Mouse (Mus musculus): ENCODE measurements around the gene Txnrd3. TPM values are rescaled to one million over a fixed set of nuclear protein-coding genes. Genes with fewer than 3 reads are reported as not detected.

Txnrd3 gene
- total RNA-seq, 1 experiment: 4.9 TPM

DNA sequence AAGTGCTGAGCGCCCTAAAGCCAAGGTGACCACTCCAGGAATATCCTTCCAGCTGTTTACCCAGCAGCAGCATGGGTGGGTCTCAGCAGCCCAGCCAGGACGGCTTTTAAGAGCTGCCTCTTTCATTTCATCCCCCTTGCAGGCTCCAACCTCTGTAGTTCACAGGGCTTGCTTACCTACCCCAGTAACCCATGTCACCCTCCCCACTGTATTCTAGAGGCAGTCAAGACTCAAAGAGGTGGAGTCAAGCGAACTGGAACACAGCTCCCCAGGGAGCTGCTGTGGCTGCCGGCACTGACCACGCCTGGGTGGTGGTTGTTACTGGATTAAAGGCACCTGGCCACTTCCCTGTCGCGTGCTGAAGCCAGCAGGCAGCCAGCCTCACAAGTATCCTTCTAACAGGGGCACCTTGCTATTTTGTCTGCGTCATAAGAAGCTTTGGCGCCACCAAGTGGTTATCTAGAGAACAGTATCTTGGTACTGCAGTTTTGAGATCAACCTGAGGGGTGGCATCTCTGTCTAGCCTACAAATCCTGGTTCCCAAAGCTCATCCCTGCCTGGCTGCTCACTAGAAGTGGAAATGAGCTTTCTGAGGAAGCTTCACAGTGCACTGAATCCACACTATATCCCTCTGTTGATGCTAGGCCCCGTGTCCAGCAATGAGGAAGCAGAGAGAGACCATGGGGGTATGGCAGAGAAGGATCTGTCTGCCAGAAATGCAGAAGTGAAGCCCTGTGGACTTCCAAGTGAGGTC lies 11.8 kb upstream of the Txnrd3 start:
- TF ChIP-seq CHD2 (IDR thresholded peaks at IDR 0.05; ENCODE audit: low read depth, low read length) (no peak), ZC3H11A (IDR thresholded peaks at IDR 0.05; ENCODE audit: borderline replicate concordance, low read depth, low read length) (peak; percentile 82), HCFC1 (IDR thresholded peaks at IDR 0.05; ENCODE audit: borderline replicate concordance, insufficient read depth, low read length) (no peak), ZNF384 (IDR thresholded peaks at IDR 0.05; ENCODE audit: low read depth, low read length) (no peak), MAFK (IDR thresholded peaks at IDR 0.05; ENCODE audit: insufficient read depth, low read depth, low read length) (peak; percentile 50; the same call in 1 of the 2 replicates)
- no peaks in the 10 kb centered on the region for H3K4me1 ChIP-seq (ENCODE audit: control insufficient read depth in 2 of 2, insufficient read depth in 2 of 2, low read length in 2 of 2, poor library complexity in 1 of 2)
- no peaks in the 10 kb centered on the region for H3K36me3 ChIP-seq (ENCODE audit: control insufficient read depth, insufficient read depth, low read length, poor library complexity, severe bottlenecking)
- no peak overlapping the region for H3K4me3 ChIP-seq (ENCODE audit: insufficient read depth in 1 of 2, low read depth in 1 of 2, low read length in 2 of 2, poor library complexity in 1 of 2, severe bottlenecking in 1 of 2)
- no peak overlapping the region for H3K9ac ChIP-seq (ENCODE audit: insufficient read depth, low read depth, low read length, poor library complexity, severe bottlenecking)
- in situ Hi-C loops (cut with MboI; ENCODE audit: low sequenced_read_pairs in 2 of 2, unreplicated experiment in 2 of 2): no loop called here
- H3K9me3 ChIP-seq (ENCODE audit: control insufficient read depth, insufficient read depth, low read depth, low read length): no peaks in the 10 kb centered on the region
- H3K27ac ChIP-seq (ENCODE audit: insufficient read depth, low read depth, low read length, poor library complexity, severe bottlenecking): no peak overlapping the region
- peak; percentile 78 for DNase-seq (ENCODE audit: low read depth, low spot score)

DNA sequence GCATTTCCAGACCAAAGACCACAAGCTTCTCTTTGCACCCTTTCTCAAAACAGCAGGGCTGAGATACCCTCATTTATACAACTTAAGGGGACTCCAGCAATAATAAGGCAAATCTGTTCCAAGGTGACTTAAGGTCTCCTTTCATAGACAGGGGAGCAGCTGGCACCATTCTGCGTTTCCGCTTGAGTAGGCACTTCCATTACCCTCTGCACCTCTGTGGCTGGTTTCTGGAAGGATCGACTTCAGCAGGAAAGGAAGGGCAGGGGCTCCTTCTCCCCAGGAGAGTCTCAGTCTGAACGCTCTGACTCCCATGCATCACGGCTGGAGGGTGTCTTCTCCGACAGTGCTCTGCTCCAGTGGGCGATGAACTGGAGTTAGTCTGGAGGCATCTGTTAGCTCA lies 10.7 kb upstream of the Txnrd3 start:
- no peaks in the 10 kb centered on the region for H3K4me1 ChIP-seq (ENCODE audit: control insufficient read depth in 2 of 2, insufficient read depth in 2 of 2, low read length in 2 of 2, poor library complexity in 1 of 2)
- in situ Hi-C loops (cut with MboI; ENCODE audit: low sequenced_read_pairs in 2 of 2, unreplicated experiment in 2 of 2): no loop called here
- H3K27ac ChIP-seq (ENCODE audit: insufficient read depth, low read depth, low read length, poor library complexity, severe bottlenecking): no peak overlapping the region
- H3K9me3 ChIP-seq (ENCODE audit: control insufficient read depth, insufficient read depth, low read depth, low read length): no peaks in the 10 kb centered on the region
- TF ChIP-seq ZC3H11A (IDR thresholded peaks at IDR 0.05; ENCODE audit: borderline replicate concordance, low read depth, low read length) (no peak), ZNF384 (IDR thresholded peaks at IDR 0.05; ENCODE audit: low read depth, low read length) (no peak), HCFC1 (IDR thresholded peaks at IDR 0.05; ENCODE audit: borderline replicate concordance, insufficient read depth, low read length) (no peak), CHD2 (IDR thresholded peaks at IDR 0.05; ENCODE audit: low read depth, low read length) (no peak), MAFK (IDR thresholded peaks at IDR 0.05; ENCODE audit: insufficient read depth, low read depth, low read length) (no peak)
- no peak for DNase-seq (ENCODE audit: low read depth, low spot score)
- H3K4me3 ChIP-seq (ENCODE audit: insufficient read depth in 1 of 2, low read depth in 1 of 2, low read length in 2 of 2, poor library complexity in 1 of 2, severe bottlenecking in 1 of 2): no peak overlapping the region
- no peak overlapping the region for H3K9ac ChIP-seq (ENCODE audit: insufficient read depth, low read depth, low read length, poor library complexity, severe bottlenecking)
- no peaks in the 10 kb centered on the region for H3K36me3 ChIP-seq (ENCODE audit: control insufficient read depth, insufficient read depth, low read length, poor library complexity, severe bottlenecking)

DNA sequence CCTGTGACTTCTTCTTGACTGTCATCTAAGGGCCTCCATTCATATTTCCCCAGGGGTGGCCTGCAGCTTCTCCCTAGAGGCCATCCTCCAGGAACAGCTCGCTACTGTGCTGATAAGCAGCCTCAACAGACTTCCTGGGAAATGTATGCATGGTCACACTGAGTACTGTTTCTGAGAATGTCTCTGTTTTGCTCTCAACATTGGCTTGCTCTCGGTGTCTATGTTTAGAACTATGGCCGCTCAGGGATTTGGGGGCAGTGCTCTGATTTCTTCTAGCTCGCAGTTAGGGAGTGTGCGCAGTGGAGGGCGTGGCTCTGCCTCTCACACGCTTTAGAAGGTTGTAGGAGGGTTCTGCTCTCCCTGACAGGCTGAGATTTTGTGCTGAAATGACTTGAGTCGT lies 9.4 kb upstream of the Txnrd3 start:
- no peak overlapping the region for H3K9ac ChIP-seq (ENCODE audit: insufficient read depth, low read depth, low read length, poor library complexity, severe bottlenecking)

DNA sequence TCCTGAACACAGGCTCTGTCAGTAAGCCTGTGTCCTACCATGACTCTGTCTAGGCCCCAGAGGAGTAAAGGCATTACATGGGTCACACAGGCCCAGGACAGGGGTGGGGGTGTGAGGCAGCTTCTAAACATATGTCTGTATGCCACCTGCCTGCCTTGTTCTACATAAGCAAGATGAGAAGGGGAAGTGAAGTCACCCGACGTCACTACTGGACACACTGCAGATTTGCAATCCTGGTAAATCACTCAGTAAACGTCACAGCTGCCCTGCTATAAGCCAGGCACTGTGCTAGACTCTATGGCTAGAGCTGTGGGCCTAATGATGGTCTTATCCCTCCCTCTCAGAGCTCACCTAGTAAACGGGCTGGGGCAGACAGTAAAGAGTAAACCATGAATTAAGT lies 5.8 kb upstream of the Txnrd3 start:
- no peak overlapping the region for H3K27ac ChIP-seq (ENCODE audit: insufficient read depth, low read depth, low read length, poor library complexity, severe bottlenecking)
- no peak overlapping the region for H3K9ac ChIP-seq (ENCODE audit: insufficient read depth, low read depth, low read length, poor library complexity, severe bottlenecking)
- no peaks in the 10 kb centered on the region for H3K4me1 ChIP-seq (ENCODE audit: control insufficient read depth in 2 of 2, insufficient read depth in 2 of 2, low read length in 2 of 2, poor library complexity in 1 of 2)
- H3K36me3 ChIP-seq (ENCODE audit: control insufficient read depth, insufficient read depth, low read length, poor library complexity, severe bottlenecking): no peaks in the 10 kb centered on the region
- H3K4me3 ChIP-seq (ENCODE audit: insufficient read depth in 1 of 2, low read depth in 1 of 2, low read length in 2 of 2, poor library complexity in 1 of 2, severe bottlenecking in 1 of 2): no peak overlapping the region
- no peaks in the 10 kb centered on the region for H3K9me3 ChIP-seq (ENCODE audit: control insufficient read depth, insufficient read depth, low read depth, low read length)
- in situ Hi-C loops (cut with MboI; ENCODE audit: low sequenced_read_pairs in 2 of 2, unreplicated experiment in 2 of 2): no loop called here
- no peak for TF ChIP-seq MAFK (IDR thresholded peaks at IDR 0.05; ENCODE audit: insufficient read depth, low read depth, low read length)
- TF ChIP-seq ZNF384 (IDR thresholded peaks at IDR 0.05; ENCODE audit: low read depth, low read length): no peak
- no peak for TF ChIP-seq ZC3H11A (IDR thresholded peaks at IDR 0.05; ENCODE audit: borderline replicate concordance, low read depth, low read length)
- TF ChIP-seq CHD2 (IDR thresholded peaks at IDR 0.05; ENCODE audit: low read depth, low read length): no peak
- no peak for TF ChIP-seq HCFC1 (IDR thresholded peaks at IDR 0.05; ENCODE audit: borderline replicate concordance, insufficient read depth, low read length)
- DNase-seq (ENCODE audit: low read depth, low spot score): no peak

More for the DNA sequence above, 9.4 kb upstream of the Txnrd3 start:
- no peak overlapping the region for H3K27ac ChIP-seq (ENCODE audit: insufficient read depth, low read depth, low read length, poor library complexity, severe bottlenecking)
- H3K4me1 ChIP-seq (ENCODE audit: control insufficient read depth in 2 of 2, insufficient read depth in 2 of 2, low read length in 2 of 2, poor library complexity in 1 of 2): no peaks in the 10 kb centered on the region
- no peak for DNase-seq (ENCODE audit: low read depth, low spot score)
- no peak overlapping the region for H3K4me3 ChIP-seq (ENCODE audit: insufficient read depth in 1 of 2, low read depth in 1 of 2, low read length in 2 of 2, poor library complexity in 1 of 2, severe bottlenecking in 1 of 2)
- in situ Hi-C loops (cut with MboI; ENCODE audit: low sequenced_read_pairs in 2 of 2, unreplicated experiment in 2 of 2): no loop called here
- H3K9me3 ChIP-seq (ENCODE audit: control insufficient read depth, insufficient read depth, low read depth, low read length): no peaks in the 10 kb centered on the region
- no peak for TF ChIP-seq CHD2 (IDR thresholded peaks at IDR 0.05; ENCODE audit: low read depth, low read length)
- no peak for TF ChIP-seq MAFK (IDR thresholded peaks at IDR 0.05; ENCODE audit: insufficient read depth, low read depth, low read length)
- TF ChIP-seq ZC3H11A (IDR thresholded peaks at IDR 0.05; ENCODE audit: borderline replicate concordance, low read depth, low read length): no peak
- no peak for TF ChIP-seq ZNF384 (IDR thresholded peaks at IDR 0.05; ENCODE audit: low read depth, low read length)
- TF ChIP-seq HCFC1 (IDR thresholded peaks at IDR 0.05; ENCODE audit: borderline replicate concordance, insufficient read depth, low read length): no peak
- no peaks in the 10 kb centered on the region for H3K36me3 ChIP-seq (ENCODE audit: control insufficient read depth, insufficient read depth, low read length, poor library complexity, severe bottlenecking)
